In genomic region chr15:89169431-89169830, GRCm38 (mm10) we compare ENCODE assay signal across 8 mouse cellular contexts. TPM values are rescaled to one million over a fixed set of nuclear protein-coding genes. Genes with fewer than 3 reads are reported as not detected.
DNase-seq lines count a peak whose midpoint lies in the region; ATAC-seq lines count a peak whose summit lies in the region.

No protein-coding gene starts in this region.

- peak; percentile 47; the same call in 1 of the 2 replicates for ATAC-seq in embryonic facial prominence, embryonic 11.5 days (replicated peaks; ENCODE audit: insufficient number of reproducible peaks, low FRiP score, low TSS enrichment, low read depth)
- ATAC-seq in limb, embryonic 11.5 days (ENCODE audit: insufficient number of reproducible peaks, low FRiP score, low TSS enrichment, low read depth): peak; percentile 72
- no peak for ATAC-seq in midbrain, embryonic 15.5 days (replicated peaks)
- ATAC-seq in inflammation-experienced regulatory T-cells, adult 6 months: no peak

- H3K4me2 ChIP-seq in embryonic facial prominence, embryonic 11.5 days (ENCODE audit: low read depth, low read length): peak overlapping the region; percentile 8; the same call in 1 of the 2 replicates
- H3K4me2 ChIP-seq in limb, embryonic 11.5 days (ENCODE audit: low read depth, severe bottlenecking): peak overlapping the region; percentile 28; the same call in 1 of the 2 replicates
- no peak overlapping the region for H3K4me2 ChIP-seq in midbrain, embryonic 15.5 days

- DNase-seq in adrenal gland, adult 8-10 months: peak; percentile 83
- peak; percentile 88 for DNase-seq in embryonic facial prominence, embryonic 11.5 days (ENCODE audit: low spot score)
- DNase-seq in heart, adult 18-20 months: peak; percentile 87 to 91
- DNase-seq in kidney, adult 18-20 months: peak; percentile 94
- peak; percentile 87 for DNase-seq in limb, embryonic 11.5 days (ENCODE audit: low spot score)
- peak; percentile 70 for DNase-seq in testis, postnatal 14 days (ENCODE audit: low spot score)

- H3K27me3 ChIP-seq in embryonic facial prominence, embryonic 11.5 days (ENCODE audit: control insufficient read depth, insufficient read depth, low read length): no peaks in the 10 kb centered on the region
- no peaks in the 10 kb centered on the region for H3K27me3 ChIP-seq in limb, embryonic 11.5 days (ENCODE audit: control insufficient read depth, insufficient read depth, low read length)
- no peaks in the 10 kb centered on the region for H3K27me3 ChIP-seq in midbrain, embryonic 15.5 days (replicated peaks)

- no peak overlapping the region for H3K4me3 ChIP-seq in embryonic facial prominence, embryonic 11.5 days (ENCODE audit: low read depth, low read length)
- no peak overlapping the region for H3K4me3 ChIP-seq in limb, embryonic 11.5 days (ENCODE audit: low read depth, low read length)
- H3K4me3 ChIP-seq in midbrain, embryonic 15.5 days: no peak overlapping the region

- no peak overlapping the region; the same call in 1 of the 2 replicates for H3K9ac ChIP-seq in embryonic facial prominence, embryonic 11.5 days (replicated peaks; ENCODE audit: low read length)
- no peak overlapping the region for H3K9ac ChIP-seq in limb, embryonic 11.5 days (ENCODE audit: low read length)
- no peak overlapping the region for H3K9ac ChIP-seq in midbrain, embryonic 15.5 days

- H3K36me3 ChIP-seq in embryonic facial prominence, embryonic 11.5 days (replicated peaks; ENCODE audit: control insufficient read depth, insufficient read depth, low read depth, low read length): peaks cover 24% of the 10 kb centered on the region
- H3K36me3 ChIP-seq in limb, embryonic 11.5 days (ENCODE audit: control insufficient read depth, insufficient read depth, low read length): peaks cover 33% of the 10 kb centered on the region
- peaks cover 32% of the 10 kb centered on the region for H3K36me3 ChIP-seq in midbrain, embryonic 15.5 days (replicated peaks)

- H3K4me1 ChIP-seq in embryonic facial prominence, embryonic 11.5 days (ENCODE audit: control insufficient read depth, insufficient read depth, low read length): peaks cover 15% of the 10 kb centered on the region
- H3K4me1 ChIP-seq in limb, embryonic 11.5 days (ENCODE audit: control insufficient read depth, insufficient read depth, low read length): peaks cover 44% of the 10 kb centered on the region
- H3K4me1 ChIP-seq in midbrain, embryonic 15.5 days: peaks cover 45% of the 10 kb centered on the region

- no peaks in the 10 kb centered on the region for H3K9me3 ChIP-seq in embryonic facial prominence, embryonic 11.5 days (replicated peaks; ENCODE audit: control insufficient read depth, low read length)
- no peaks in the 10 kb centered on the region for H3K9me3 ChIP-seq in limb, embryonic 11.5 days (ENCODE audit: control insufficient read depth, low read length)
- no peaks in the 10 kb centered on the region for H3K9me3 ChIP-seq in midbrain, embryonic 15.5 days

- 7% methylated on average over 10 of the region's 10 CpGs for WGBS in embryonic facial prominence, embryonic 11.5 days
- WGBS in limb, embryonic 11.5 days: 4% methylated on average over 10 of the region's 10 CpGs
- WGBS in midbrain, embryonic 15.5 days: 5% methylated on average over 10 of the region's 10 CpGs

- peak overlapping the region; percentile 47; the same call in 1 of the 2 replicates for H3K27ac ChIP-seq in embryonic facial prominence, embryonic 11.5 days (replicated peaks; ENCODE audit: low read depth, low read length)
- H3K27ac ChIP-seq in limb, embryonic 11.5 days (replicated peaks; ENCODE audit: low read depth, low read length): peak overlapping the region; percentile 52; the same call in 1 of the 2 replicates
- 0 out of 2 replicates have a peak overlapping the region, but pooled peaks have one; percentile 2 for H3K27ac ChIP-seq in midbrain, embryonic 15.5 days

RNA-seq across cellular contexts. Expression of gene Plxnb2, which starts 11.2 kb away (rescaled TPM):
- 100 to 1,000 TPM; 153 to 177 (median 157) TPM for total RNA-seq in adrenal gland, adult 8-10 months (2022)
- 113 and 122 TPM in 2 replicates for polyA plus RNA-seq in embryonic facial prominence, embryonic 11.5 days (2014; fragmentation: Nextera tagmentation; extraction: Ambion mirVana)
- 10 to 100 TPM; 76.7 to 83.5 TPM for total RNA-seq in heart, adult 18-20 months (2021)
- polyA plus RNA-seq in limb, embryonic 11.5 days (2014; fragmentation: Nextera tagmentation; extraction: Ambion mirVana): 122 and 125 TPM in 2 replicates
- 101 and 108 TPM in 2 replicates for polyA plus RNA-seq in midbrain, embryonic 15.5 days (2015; fragmentation: Nextera tagmentation; extraction: Ambion mirVana)
- polyA plus RNA-seq in inflammation-experienced regulatory T-cells, adult 6 months (2017; shearing (Covaris generic)): 1 to 10 TPM; 1.0 to 3.7 (median 1.7) TPM

RNA-seq across cellular contexts. Expression of gene Mapk11, which starts 20.0 kb away (rescaled TPM):
- 1 to 10 TPM; 4.6 to 7.7 (median 6.3) TPM for total RNA-seq in adrenal gland, adult 8-10 months (2022)
- 12.7 and 13.5 TPM in 2 replicates for polyA plus RNA-seq in embryonic facial prominence, embryonic 11.5 days (2014; fragmentation: Nextera tagmentation; extraction: Ambion mirVana)
- total RNA-seq in heart, adult 18-20 months (2021): 1 to 10 TPM; 2.7 to 3.0 TPM
- polyA plus RNA-seq in limb, embryonic 11.5 days (2014; fragmentation: Nextera tagmentation; extraction: Ambion mirVana): 15.3 and 16.6 TPM in 2 replicates
- 30.8 and 32.5 TPM in 2 replicates for polyA plus RNA-seq in midbrain, embryonic 15.5 days (2015; fragmentation: Nextera tagmentation; extraction: Ambion mirVana)
- polyA plus RNA-seq in inflammation-experienced regulatory T-cells, adult 6 months (2017; shearing (Covaris generic)): 10 to 100 TPM in 2 of 3 experiments, 1 to 10 TPM in 1; 8.2 to 23.6 (median 21.4) TPM

RNA-seq across cellular contexts. Expression of gene Dennd6b, which starts 26.9 kb away (rescaled TPM):
- 10 to 100 TPM in 1 of 4 experiments, 1 to 10 TPM in 3; 6.9 to 13.2 (median 8.9) TPM for total RNA-seq in adrenal gland, adult 8-10 months (2022)
- polyA plus RNA-seq in embryonic facial prominence, embryonic 11.5 days (2014; fragmentation: Nextera tagmentation; extraction: Ambion mirVana): 14.9 and 18.6 TPM in 2 replicates
- total RNA-seq in heart, adult 18-20 months (2021): 1 to 10 TPM; 8.3 to 9.6 TPM
- 19.4 and 19.8 TPM in 2 replicates for polyA plus RNA-seq in limb, embryonic 11.5 days (2014; fragmentation: Nextera tagmentation; extraction: Ambion mirVana)
- 117 and 123 TPM in 2 replicates for polyA plus RNA-seq in midbrain, embryonic 15.5 days (2015; fragmentation: Nextera tagmentation; extraction: Ambion mirVana)
- 10 to 100 TPM in 2 of 3 experiments, 1 to 10 TPM in 1; 3.4 to 16.7 (median 13.6) TPM for polyA plus RNA-seq in inflammation-experienced regulatory T-cells, adult 6 months (2017; shearing (Covaris generic))

RNA-seq across cellular contexts. Expression of gene Mapk12, which starts 28.9 kb away (rescaled TPM):
- total RNA-seq in adrenal gland, adult 8-10 months (2022): 10 to 100 TPM; 10.5 to 22.7 (median 14.3) TPM
- 10.1 and 11.9 TPM in 2 replicates for polyA plus RNA-seq in embryonic facial prominence, embryonic 11.5 days (2014; fragmentation: Nextera tagmentation; extraction: Ambion mirVana)
- total RNA-seq in heart, adult 18-20 months (2021): 10 to 100 TPM; 24.4 to 24.8 TPM
- 14.3 and 15.2 TPM in 2 replicates for polyA plus RNA-seq in limb, embryonic 11.5 days (2014; fragmentation: Nextera tagmentation; extraction: Ambion mirVana)
- polyA plus RNA-seq in midbrain, embryonic 15.5 days (2015; fragmentation: Nextera tagmentation; extraction: Ambion mirVana): 4.0 and 5.1 TPM in 2 replicates
- 1 to 10 TPM in 2 of 3 experiments, under 1 TPM in 1; 0.50 to 3.6 (median 2.8) TPM for polyA plus RNA-seq in inflammation-experienced regulatory T-cells, adult 6 months (2017; shearing (Covaris generic))

RNA-seq across cellular contexts. Expression of gene Hdac10, which starts 40.9 kb away (rescaled TPM):
- 10 to 100 TPM; 13.2 to 23.1 (median 18.0) TPM for total RNA-seq in adrenal gland, adult 8-10 months (2022)
- polyA plus RNA-seq in embryonic facial prominence, embryonic 11.5 days (2014; fragmentation: Nextera tagmentation; extraction: Ambion mirVana): 10.3 and 11.3 TPM in 2 replicates
- total RNA-seq in heart, adult 18-20 months (2021): 1 to 10 TPM; 6.3 to 7.4 TPM
- polyA plus RNA-seq in limb, embryonic 11.5 days (2014; fragmentation: Nextera tagmentation; extraction: Ambion mirVana): 9.1 and 9.8 TPM in 2 replicates
- 27.0 and 31.4 TPM in 2 replicates for polyA plus RNA-seq in midbrain, embryonic 15.5 days (2015; fragmentation: Nextera tagmentation; extraction: Ambion mirVana)
- polyA plus RNA-seq in inflammation-experienced regulatory T-cells, adult 6 months (2017; shearing (Covaris generic)): 10 to 100 TPM in 2 of 3 experiments, 1 to 10 TPM in 1; 8.6 to 29.8 (median 25.6) TPM

Comparison
In these comparisons a context has a peak if more than half of its experiments do, and no peak if none do; other contexts are left out.
1. ATAC-seq: peak in embryonic facial prominence, embryonic 11.5 days (single experiment) and limb, embryonic 11.5 days (single experiment); none in midbrain, embryonic 15.5 days (single experiment) and inflammation-experienced regulatory T-cells, adult 6 months (single experiment).
2. H3K27ac ChIP-seq: peak in every context shown above with its lines; median percentile 52 in limb, embryonic 11.5 days; 47 in embryonic facial prominence, embryonic 11.5 days; 2 in midbrain, embryonic 15.5 days.
3. RNA of gene Plxnb2, which starts 11.2 kb away (polyA plus RNA-seq): 122 to 125 TPM in limb, embryonic 11.5 days, 113 to 122 TPM in embryonic facial prominence, embryonic 11.5 days and 101 to 108 TPM in midbrain, embryonic 15.5 days; 1.0 to 3.7 TPM in inflammation-experienced regulatory T-cells, adult 6 months; every median in the first group is over 10 times any median in the second.
4. Peak in every context shown above with its lines, with median percentiles within 50 percentile points of each other: DNase-seq.